In genomic region chr10:80137626-80138552, GRCm38 (mm10) we compare ENCODE assay signal across 8 mouse cellular contexts. TPM values are rescaled to one million over a fixed set of nuclear protein-coding genes. Genes with fewer than 3 reads are reported as not detected.
DNase-seq lines count a peak whose midpoint lies in the region; ATAC-seq and TF ChIP-seq lines count a peak whose summit lies in the region.

No protein-coding gene starts in this region.

- H3K9ac ChIP-seq in forebrain, postnatal 0 days = peak overlapping the region; percentile 93
- peak overlapping the region; percentile 71 for H3K9ac ChIP-seq in liver, embryonic 13.5 days
- peak overlapping the region; percentile 65; the same call in 1 of the 2 replicates for H3K9ac ChIP-seq in stomach, embryonic 15.5 days

- H3K4me1 ChIP-seq in cerebellum, adult 2 months (ENCODE audit: control insufficient read depth, insufficient read depth, low read length) = peaks cover 7% of the 10 kb centered on the region; the same call in 1 of the 2 replicates
- peaks cover 15% of the 10 kb centered on the region for H3K4me1 ChIP-seq in forebrain, postnatal 0 days (ENCODE audit: insufficient read depth)
- H3K4me1 ChIP-seq in liver, embryonic 13.5 days (replicated peaks) = peaks cover 67% of the 10 kb centered on the region
- peaks cover 39% of the 10 kb centered on the region for H3K4me1 ChIP-seq in stomach, embryonic 15.5 days

- peak overlapping the region; percentile 87 for H3K4me3 ChIP-seq in cerebellum, adult 2 months (replicated peaks; ENCODE audit: insufficient read depth, low read depth, low read length)
- peak overlapping the region; percentile 74 for H3K4me3 ChIP-seq in forebrain, postnatal 0 days (ENCODE audit: low read depth, low read length)
- peak overlapping the region; percentile 67 for H3K4me3 ChIP-seq in liver, embryonic 13.5 days (replicated peaks)
- H3K4me3 ChIP-seq in stomach, embryonic 15.5 days (replicated peaks) = peak overlapping the region; percentile 63

- WGBS in cerebellum, adult 2 months = 5% methylated on average over 33 of the region's 33 CpGs
- WGBS in forebrain, postnatal 0 days = 4% methylated on average over 32 of the region's 33 CpGs
- 6% methylated on average over 27 of the region's 33 CpGs for WGBS in liver, embryonic 13.5 days (ENCODE audit: insufficient replicate concordance)
- WGBS in stomach, embryonic 15.5 days = 7% methylated on average over 30 of the region's 33 CpGs

- TF ChIP-seq POLR2A in cerebellum, adult 2 months (IDR thresholded peaks at IDR 0.05; ENCODE audit: borderline replicate concordance, insufficient read depth, low read length) = 0 out of 2 replicates have a peak, but pooled peaks have one; percentile 18

- no peaks in the 10 kb centered on the region for H3K9me3 ChIP-seq in forebrain, postnatal 0 days (ENCODE audit: low read length)
- H3K9me3 ChIP-seq in liver, embryonic 13.5 days (replicated peaks) = no peaks in the 10 kb centered on the region
- no peaks in the 10 kb centered on the region for H3K9me3 ChIP-seq in stomach, embryonic 15.5 days

- peak; percentile 62 to 69 for DNase-seq in cerebellum, adult 2 months
- no peak for DNase-seq in cerebellum, adult 11 months
- DNase-seq in right cerebral cortex, postnatal 10 days (ENCODE audit: low spot score in 2 of 2) = peak; percentile 67 to 84
- DNase-seq in right cerebral cortex, postnatal 4 days = no peak
- DNase-seq in forebrain, postnatal 0 days = peak; percentile 77
- no peak for DNase-seq in liver, embryonic 13.5 days
- DNase-seq in c-Kit-positive CD71-positive TER-119-positive erythroid progenitor cells, embryonic 14.5 days (ENCODE audit: low spot score) = no peak

- H3K4me2 ChIP-seq in forebrain, postnatal 0 days (ENCODE audit: low read depth) = peak overlapping the region; percentile 93
- peak overlapping the region; percentile 96 for H3K4me2 ChIP-seq in liver, embryonic 13.5 days
- peak overlapping the region; percentile 99 for H3K4me2 ChIP-seq in stomach, embryonic 15.5 days

- no peaks in the 10 kb centered on the region for H3K27me3 ChIP-seq in cerebellum, adult 2 months (ENCODE audit: control insufficient read depth, insufficient read depth, low read length)
- no peaks in the 10 kb centered on the region for H3K27me3 ChIP-seq in forebrain, postnatal 0 days (ENCODE audit: insufficient read depth, low read length)
- H3K27me3 ChIP-seq in liver, embryonic 13.5 days = peaks cover 55% of the 10 kb centered on the region
- peaks cover 16% of the 10 kb centered on the region for H3K27me3 ChIP-seq in stomach, embryonic 15.5 days (replicated peaks)

- H3K27ac ChIP-seq in cerebellum, adult 2 months (ENCODE audit: insufficient read depth, low read length) = peak overlapping the region; percentile 50
- peak overlapping the region; percentile 96 for H3K27ac ChIP-seq in forebrain, postnatal 0 days (ENCODE audit: low read depth, low read length)
- H3K27ac ChIP-seq in liver, embryonic 13.5 days = no peak overlapping the region
- peak overlapping the region; percentile 75 for H3K27ac ChIP-seq in stomach, embryonic 15.5 days

- no peak for TF ChIP-seq CTCF in cerebellum, adult 2 months (IDR thresholded peaks at IDR 0.05; ENCODE audit: borderline replicate concordance, insufficient read depth, low read depth, low read length)
- no peak for TF ChIP-seq CTCF in forebrain, postnatal 0 days (IDR thresholded peaks at IDR 0.05; ENCODE audit: low read depth)

- ATAC-seq in forebrain, postnatal 0 days = peak; percentile 3; the same call in 1 of the 2 replicates
- ATAC-seq in liver, embryonic 13.5 days (ENCODE audit: low read depth) = no peak
- no peak for ATAC-seq in stomach, embryonic 15.5 days (ENCODE audit: insufficient read depth, low FRiP score, low read depth)

- peaks cover 29% of the 10 kb centered on the region for H3K36me3 ChIP-seq in forebrain, postnatal 0 days (ENCODE audit: insufficient read depth)
- H3K36me3 ChIP-seq in liver, embryonic 13.5 days = no peaks in the 10 kb centered on the region
- H3K36me3 ChIP-seq in stomach, embryonic 15.5 days = no peaks in the 10 kb centered on the region

RNA-seq across cellular contexts. Expression of gene Atp5d, which starts 0.5 kb away (rescaled TPM):
- polyA plus RNA-seq in cerebellum, adult 2 months (2012; rRNA removed) = 736 and 758 TPM in 2 replicates
- 154 and 193 TPM in 2 replicates for total RNA-seq in forebrain, postnatal 0 days (2014; rRNA removed)
- polyA plus RNA-seq in forebrain, postnatal 0 days (2015; fragmentation: Nextera tagmentation; extraction: Ambion mirVana) = 633 and 650 TPM in 2 replicates
- 358 and 362 TPM in 2 replicates for polyA plus RNA-seq in liver, embryonic 13.5 days (2015; fragmentation: Nextera tagmentation; extraction: Ambion mirVana)
- 544 and 602 TPM in 2 replicates for polyA plus RNA-seq in stomach, embryonic 15.5 days (2015; fragmentation: Nextera tagmentation; extraction: Ambion mirVana)

RNA-seq across cellular contexts. Expression of gene Cbarp, which starts 2.7 kb away (rescaled TPM):
- 147 and 151 TPM in 2 replicates for polyA plus RNA-seq in cerebellum, adult 2 months (2012; rRNA removed)
- 114 and 151 TPM in 2 replicates for total RNA-seq in forebrain, postnatal 0 days (2014; rRNA removed)
- polyA plus RNA-seq in forebrain, postnatal 0 days (2015; fragmentation: Nextera tagmentation; extraction: Ambion mirVana) = 57.5 and 68.2 TPM in 2 replicates
- polyA plus RNA-seq in liver, embryonic 13.5 days (2015; fragmentation: Nextera tagmentation; extraction: Ambion mirVana) = 0.54 and 0.69 TPM in 2 replicates
- 5.1 and 6.7 TPM in 2 replicates for polyA plus RNA-seq in stomach, embryonic 15.5 days (2015; fragmentation: Nextera tagmentation; extraction: Ambion mirVana)

RNA-seq across cellular contexts. Expression of gene Midn, which starts 10.2 kb away (rescaled TPM):
- 26.1 and 26.5 TPM in 2 replicates for polyA plus RNA-seq in cerebellum, adult 2 months (2012; rRNA removed)
- 91.5 and 120 TPM in 2 replicates for total RNA-seq in forebrain, postnatal 0 days (2014; rRNA removed)
- 19.3 and 21.3 TPM in 2 replicates for polyA plus RNA-seq in forebrain, postnatal 0 days (2015; fragmentation: Nextera tagmentation; extraction: Ambion mirVana)
- 3.0 and 3.3 TPM in 2 replicates for polyA plus RNA-seq in liver, embryonic 13.5 days (2015; fragmentation: Nextera tagmentation; extraction: Ambion mirVana)
- polyA plus RNA-seq in stomach, embryonic 15.5 days (2015; fragmentation: Nextera tagmentation; extraction: Ambion mirVana) = 16.0 and 19.8 TPM in 2 replicates

RNA-seq across cellular contexts. Expression of gene Stk11, which starts 22.3 kb away (rescaled TPM):
- polyA plus RNA-seq in cerebellum, adult 2 months (2012; rRNA removed) = 110 and 112 TPM in 2 replicates
- 77.2 and 77.8 TPM in 2 replicates for total RNA-seq in forebrain, postnatal 0 days (2014; rRNA removed)
- 13.6 and 14.8 TPM in 2 replicates for polyA plus RNA-seq in forebrain, postnatal 0 days (2015; fragmentation: Nextera tagmentation; extraction: Ambion mirVana)
- 16.2 and 18.3 TPM in 2 replicates for polyA plus RNA-seq in liver, embryonic 13.5 days (2015; fragmentation: Nextera tagmentation; extraction: Ambion mirVana)
- 16.9 and 19.2 TPM in 2 replicates for polyA plus RNA-seq in stomach, embryonic 15.5 days (2015; fragmentation: Nextera tagmentation; extraction: Ambion mirVana)

RNA-seq across cellular contexts. Expression of gene Cirbp, which starts 27.9 kb away (rescaled TPM):
- 240 and 261 TPM in 2 replicates for polyA plus RNA-seq in cerebellum, adult 2 months (2012; rRNA removed)
- 345 and 424 TPM in 2 replicates for total RNA-seq in forebrain, postnatal 0 days (2014; rRNA removed)
- polyA plus RNA-seq in forebrain, postnatal 0 days (2015; fragmentation: Nextera tagmentation; extraction: Ambion mirVana) = 834 and 838 TPM in 2 replicates
- 19.5 and 21.9 TPM in 2 replicates for polyA plus RNA-seq in liver, embryonic 13.5 days (2015; fragmentation: Nextera tagmentation; extraction: Ambion mirVana)
- polyA plus RNA-seq in stomach, embryonic 15.5 days (2015; fragmentation: Nextera tagmentation; extraction: Ambion mirVana) = 90.3 and 103 TPM in 2 replicates

Comparison
In these comparisons a context has a peak if more than half of its experiments do, and no peak if none do; other contexts are left out.
1. DNase-seq: peak in cerebellum, adult 2 months (2 of 2), right cerebral cortex, postnatal 10 days (2 of 2) and forebrain, postnatal 0 days (single experiment); none in cerebellum, adult 11 months (single experiment), right cerebral cortex, postnatal 4 days (single experiment), liver, embryonic 13.5 days (single experiment) and c-Kit-positive CD71-positive TER-119-positive erythroid progenitor cells, embryonic 14.5 days (single experiment).
2. Peak in every context shown above with its lines, with median percentiles within 50 percentile points of each other: H3K4me3 ChIP-seq, H3K4me2 ChIP-seq and H3K9ac ChIP-seq.